Mouse (Mus musculus) heart, adult 2 months (tissue): Measurements from ENCODE around the gene Dcst1. TPM values are rescaled to one million over a fixed set of nuclear protein-coding genes. Genes with fewer than 3 reads are reported as not detected.

Experiments
- DNase-seq, 2 experiments: peaks; one replicate each; pipeline ENCODE4 v3.0.0; 2021
- H3K27ac ChIP-seq: fragments of 200-600 bp; 2 replicates; pipeline ENCODE4 v1.8.1; 2022
- H3K27me3 ChIP-seq: fragments of 200-500 bp; 2 replicates; pipeline ENCODE4 v1.6.1; 2012; ENCODE audit warnings: mild to moderate bottlenecking, low read length, inconsistent platforms, mixed read lengths; ENCODE audit not compliant: control insufficient read depth, insufficient read depth
- H3K36me3 ChIP-seq: fragments of 200-500 bp; 2 replicates; pipeline ENCODE4 v1.6.1; 2012; ENCODE audit warnings: low read length, inconsistent platforms; ENCODE audit not compliant: control insufficient read depth, insufficient read depth
- H3K4me1 ChIP-seq: fragments of 200-500 bp; 2 replicates; pipeline ENCODE4 v1.6.1; 2011; ENCODE audit warnings: low read length; ENCODE audit not compliant: control insufficient read depth, insufficient read depth
- H3K4me3 ChIP-seq: fragments of 200-600 bp; 2 replicates; pipeline ENCODE4 v1.8.1; 2022
- H3K79me2 ChIP-seq: fragments of 200-500 bp; replicated peaks from 2 replicates; pipeline ENCODE4 v1.6.1; 2012; ENCODE audit warnings: mild to moderate bottlenecking, inconsistent platforms, low read length, moderate library complexity, mixed read lengths; ENCODE audit not compliant: control insufficient read depth, insufficient read depth
- H3K9ac ChIP-seq: fragments of 200-500 bp; 2 replicates; pipeline ENCODE4 v1.6.1; 2012; ENCODE audit warnings: low read depth, mild to moderate bottlenecking, control low read depth, inconsistent platforms, low read length, mixed read lengths
- CTCF ChIP-seq: fragments of 200-600 bp; IDR thresholded peaks from 2 replicates; pipeline ENCODE4 v1.8.1; 2022; ENCODE audit warnings: antibody characterized with exemption, mild to moderate bottlenecking, moderate library complexity
- EP300 ChIP-seq: fragments of 200-500 bp; IDR thresholded peaks from 2 replicates; pipeline ENCODE4 v1.6.1; 2011; ENCODE audit warnings: low read depth, low read length, control low read depth; ENCODE audit not compliant: insufficient read depth
- POLR2A ChIP-seq: fragments of 200-500 bp; IDR thresholded peaks from 2 replicates; pipeline ENCODE4 v1.6.1; 2011; ENCODE audit warnings: mild to moderate bottlenecking, low read depth, low read length, control low read depth; ENCODE audit not compliant: insufficient read depth
- WGBS: fragments of 180-500 bp; shearing (Covaris S2); methylation state at CpG from one replicate; pipeline ENCODE4 v1.1.7; 2018; 5-methylcytosine and 5-hydroxymethylcytosine counted together
- intact Hi-C: fragments of 180-260 bp; cut with DNase I; formaldehyde crosslinking; loops from one replicate; pipeline ENCODE4 v1.15.1; 2025
- polyA plus RNA-seq: library from polyadenylated mRNA; depleted of rRNA; stranded (reverse); fragments of >200 nt; gene quantifications from 2 replicates; pipeline ENCODE4 v1.2.3, GENCODE M21; 2012
- total RNA-seq, 2 experiments: library from RNA; stranded (reverse); gene quantifications; 2 replicates each; pipeline ENCODE4 v1.2.3; 2021

Dcst1 gene
- total and polyA plus RNA-seq, 3 experiments: 0.23 TPM; not detected in 2

DNA sequence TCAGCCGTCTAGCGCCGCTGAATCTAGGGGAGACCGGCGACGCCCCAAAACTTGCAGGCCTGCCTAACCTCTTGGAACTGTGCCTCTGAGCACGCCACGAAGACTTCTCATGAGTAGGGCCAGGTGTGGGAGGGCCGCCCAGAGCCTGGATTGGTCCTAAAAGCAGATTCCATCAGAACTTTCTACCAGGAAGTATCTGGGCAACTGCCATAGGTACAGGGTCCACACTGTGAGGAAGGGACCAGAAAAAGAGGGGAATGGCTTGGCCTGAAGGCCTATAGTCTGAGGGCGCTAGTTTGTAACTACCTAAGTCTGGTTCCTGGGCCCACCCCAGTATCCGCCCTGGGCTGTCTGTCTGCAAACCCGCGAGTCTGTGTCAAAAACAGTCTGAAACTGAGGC lies 33.5 kb downstream of the Dcst1 start:
- no peaks in the 10 kb centered on the region for H3K4me1 ChIP-seq
- DNase-seq: no peak
- no peak overlapping the region for H3K9ac ChIP-seq
- intact Hi-C loops: no loop called here
- H3K27me3 ChIP-seq: no peaks in the 10 kb centered on the region; the same call in 1 of the 2 replicates
- no peak overlapping the region for H3K27ac ChIP-seq
- H3K36me3 ChIP-seq: no peaks in the 10 kb centered on the region
- H3K79me2 ChIP-seq: no peaks in the 10 kb centered on the region
- no peak overlapping the region for H3K4me3 ChIP-seq
- TF ChIP-seq POLR2A: no peak
- no peak for TF ChIP-seq EP300
- TF ChIP-seq CTCF: no peak
- WGBS: 74% methylated on average over 13 of the region's 13 CpGs

- H3K79me2 ChIP-seq: no peaks in the 10 kb centered on the region
- WGBS: 33% methylated on average over 10 of the region's 10 CpGs
- H3K27ac ChIP-seq: no peak overlapping the region
- no peak overlapping the region for H3K9ac ChIP-seq
- no peaks in the 10 kb centered on the region for H3K36me3 ChIP-seq
- no peak for TF ChIP-seq CTCF
- TF ChIP-seq POLR2A: no peak
- no peak for TF ChIP-seq EP300
- H3K4me3 ChIP-seq: no peak overlapping the region
- no peaks in the 10 kb centered on the region; the same call in 1 of the 2 replicates for H3K27me3 ChIP-seq
- H3K4me1 ChIP-seq: no peaks in the 10 kb centered on the region
- intact Hi-C loops: no loop called here
- DNase-seq: no peak
Observed at GRCm38 (mm10) chr3:89330948-89331347, 34.1 kb downstream of the Dcst1 start.

- DNase-seq: no peak
- 63% methylated on average over 3 of the region's 3 CpGs for WGBS
- H3K4me1 ChIP-seq: no peaks in the 10 kb centered on the region
Observed at GRCm38 (mm10) chr3:89330346-89330745, 34.7 kb downstream of the Dcst1 start.

GRCm38 (mm10) chr3:89328623-89329022 lies 36.4 kb downstream of the Dcst1 start:
- Histone ChIP-seq H3K4me1 (no peaks in the 10 kb centered on the region), H3K4me3 (no peak overlapping the region), H3K27me3 (no peaks in the 10 kb centered on the region; the same call in 1 of the 2 replicates), H3K27ac (no peak overlapping the region), H3K79me2 (no peaks in the 10 kb centered on the region), H3K36me3 (no peaks in the 10 kb centered on the region), H3K9ac (no peak overlapping the region)
- TF ChIP-seq POLR2A (no peak), EP300 (no peak), CTCF (no peak)
- intact Hi-C loops: no loop called here
- WGBS: 10% methylated on average over 4 of the region's 4 CpGs
- no peak for DNase-seq

More at GRCm38 (mm10) chr3:89330346-89330745, 34.7 kb downstream of the Dcst1 start:
- TF ChIP-seq CTCF (no peak), POLR2A (no peak), EP300 (no peak)
- H3K4me3 ChIP-seq: no peak overlapping the region
- H3K27me3 ChIP-seq: no peaks in the 10 kb centered on the region; the same call in 1 of the 2 replicates
- H3K27ac ChIP-seq: no peak overlapping the region
- intact Hi-C loops: no loop called here
- no peaks in the 10 kb centered on the region for H3K79me2 ChIP-seq
- no peaks in the 10 kb centered on the region for H3K36me3 ChIP-seq
- no peak overlapping the region for H3K9ac ChIP-seq

DNA sequence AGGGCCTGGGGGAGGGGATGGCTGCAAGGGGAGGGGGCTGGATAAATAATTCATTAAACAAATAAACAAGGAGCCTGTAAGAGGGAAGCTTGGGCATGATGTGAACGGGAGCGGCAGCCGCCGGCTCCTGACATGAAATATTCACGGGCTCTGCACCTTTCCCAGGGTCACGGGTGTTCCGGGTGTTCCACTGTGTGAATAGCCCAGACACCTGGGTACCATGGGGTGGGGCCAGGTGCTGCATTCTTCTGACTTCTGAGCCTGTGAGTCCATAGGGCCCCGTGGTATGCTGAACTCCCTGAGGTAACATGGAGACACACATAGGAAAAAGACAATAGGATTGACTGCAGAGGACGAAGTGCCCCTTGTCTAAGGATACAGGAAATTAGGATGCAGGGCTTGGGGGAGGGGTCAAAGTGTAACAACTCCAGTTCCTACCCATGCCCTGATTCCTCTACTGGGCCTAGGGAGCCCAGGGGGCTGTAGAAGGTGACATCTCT lies 37.6 kb downstream of the Dcst1 start:
- H3K9ac ChIP-seq: no peak overlapping the region
- H3K27ac ChIP-seq: no peak overlapping the region
- H3K4me1 ChIP-seq: no peaks in the 10 kb centered on the region
- DNase-seq: no peak
- no peaks in the 10 kb centered on the region for H3K36me3 ChIP-seq
- no peaks in the 10 kb centered on the region for H3K79me2 ChIP-seq
- intact Hi-C loops: no loop called here
- no peak overlapping the region for H3K4me3 ChIP-seq
- 66% methylated on average over 9 of the region's 9 CpGs for WGBS
- TF ChIP-seq CTCF (no peak), POLR2A (no peak), EP300 (no peak)
- no peaks in the 10 kb centered on the region; the same call in 1 of the 2 replicates for H3K27me3 ChIP-seq

GRCm38 (mm10) chr3:89325882-89326281 lies 39.2 kb downstream of the Dcst1 start:
- H3K27ac ChIP-seq: no peak overlapping the region
- peaks cover 2% of the 10 kb centered on the region; the same call in 1 of the 2 replicates for H3K4me1 ChIP-seq
- TF ChIP-seq EP300: no peak
- TF ChIP-seq CTCF: no peak
- TF ChIP-seq POLR2A: no peak
- WGBS: 91% methylated on average over 8 of the region's 8 CpGs
- no peak overlapping the region for H3K4me3 ChIP-seq
- no peaks in the 10 kb centered on the region for H3K36me3 ChIP-seq
- no peaks in the 10 kb centered on the region for H3K79me2 ChIP-seq
- intact Hi-C loops: no loop called here
- no peak overlapping the region for H3K9ac ChIP-seq
- no peak for DNase-seq
- peaks cover 11% of the 10 kb centered on the region for H3K27me3 ChIP-seq
